14 mouse cellular contexts compared by ENCODE assay signal in the genomic region with DNA sequence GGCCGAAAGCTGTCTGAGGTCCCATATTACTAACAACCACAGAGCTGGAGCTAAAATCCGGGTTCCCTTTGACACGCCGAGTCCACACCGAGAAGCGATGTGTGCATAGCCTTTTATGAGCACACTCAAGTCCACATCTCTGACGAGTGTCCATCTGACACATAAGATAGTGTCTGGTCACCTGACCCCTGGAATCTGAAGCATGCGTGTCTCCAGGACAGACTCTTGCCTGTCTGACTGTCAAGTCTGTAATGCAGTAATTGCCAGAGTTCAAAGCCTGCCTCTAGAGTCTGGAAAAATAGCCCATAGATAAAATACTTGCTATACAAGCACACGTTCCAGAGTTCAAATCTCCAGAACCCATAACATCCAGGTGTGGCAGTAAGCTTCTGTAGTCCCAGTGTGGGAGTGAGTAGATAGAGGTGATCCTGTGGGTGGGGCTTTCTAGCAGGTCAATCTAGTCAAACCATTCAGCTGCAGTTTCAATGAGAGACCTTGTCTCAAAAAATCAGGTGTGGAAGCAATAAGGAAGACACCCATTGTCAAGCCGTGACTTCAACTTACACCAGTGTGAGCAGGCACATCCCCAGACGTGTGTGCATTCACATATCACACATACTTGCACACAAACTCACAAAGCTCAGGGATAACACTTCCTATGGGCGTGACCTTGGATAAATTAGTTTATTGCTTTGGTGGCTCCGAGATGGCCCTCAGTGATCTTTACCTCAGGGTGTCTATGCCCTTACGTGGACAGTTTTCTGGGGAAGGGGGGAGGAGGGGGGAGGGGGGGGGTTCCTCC. TPM values are rescaled to one million over a fixed set of nuclear protein-coding genes. Genes with fewer than 3 reads are reported as not detected.
DNase-seq lines count a peak whose midpoint lies in the region; ATAC-seq and TF ChIP-seq lines count a peak whose summit lies in the region.
"Had no signal": no experiment of that assay in that cellular context is flagged by ENCODE, and none has a peak within 500 bp of the region (broad histone marks: within the 10 kb centered on the region; RNA-seq: fewer than 3 reads in every experiment).

No protein-coding gene starts in this region.

- H3K4me2 ChIP-seq in heart, embryonic 11.5 days, result no peak overlapping the region
- H3K4me2 ChIP-seq in kidney, postnatal 0 days (ENCODE audit: low read length), result no peak overlapping the region
- H3K4me2 ChIP-seq: kidney, embryonic 15.5 days; limb, embryonic 15.5 days; midbrain, embryonic 12.5 days had no signal

- TF ChIP-seq CTCF in kidney, postnatal 0 days (IDR thresholded peaks at IDR 0.05; ENCODE audit: low read depth), result no peak
- no peak for TF ChIP-seq CTCF in cortical plate, adult 2 months (IDR thresholded peaks at IDR 0.05; ENCODE audit: extremely low read depth, insufficient read depth, low read length)
- no peak for TF ChIP-seq CTCF in small intestine, adult 2 months (IDR thresholded peaks at IDR 0.05; ENCODE audit: extremely low read depth, insufficient read length, insufficient replicate concordance, low read depth, low read length)

- WGBS in heart, embryonic 11.5 days (ENCODE audit: insufficient replicate concordance), result 61% methylated on average over 14 of the region's 14 CpGs
- 66% methylated on average over 14 of the region's 14 CpGs for WGBS in kidney, postnatal 0 days
- 37% methylated on average over 14 of the region's 14 CpGs for WGBS in small intestine, adult 2 months

- no peak overlapping the region for H3K9ac ChIP-seq in heart, embryonic 11.5 days (ENCODE audit: low read depth, low read length)
- no peak overlapping the region for H3K9ac ChIP-seq in kidney, postnatal 0 days (ENCODE audit: low read depth, low read length)
- H3K9ac ChIP-seq: kidney, embryonic 15.5 days; limb, embryonic 15.5 days; midbrain, embryonic 12.5 days had no signal

- H3K4me1 ChIP-seq in heart, embryonic 11.5 days (ENCODE audit: control insufficient read depth, insufficient read depth, low read length), result peaks cover 12% of the 10 kb centered on the region; the same call in 1 of the 2 replicates
- no peaks in the 10 kb centered on the region for H3K4me1 ChIP-seq in kidney, postnatal 0 days (replicated peaks; ENCODE audit: insufficient read depth, low read length)
- H3K4me1 ChIP-seq in cortical plate, adult 2 months (ENCODE audit: control insufficient read depth, insufficient read depth, low read length), result no peaks in the 10 kb centered on the region
- H3K4me1 ChIP-seq in small intestine, adult 2 months (ENCODE audit: control insufficient read depth, insufficient read depth, insufficient read length, low read length), result peaks cover 14% of the 10 kb centered on the region; the same call in 1 of the 2 replicates
- H3K4me1 ChIP-seq: hindbrain, embryonic 10.5 days; limb, embryonic 15.5 days; midbrain, embryonic 12.5 days had no signal

- H3K36me3 ChIP-seq in heart, embryonic 11.5 days (ENCODE audit: control insufficient read depth, insufficient read depth, low read length), result no peaks in the 10 kb centered on the region
- no peaks in the 10 kb centered on the region for H3K36me3 ChIP-seq in kidney, postnatal 0 days (ENCODE audit: insufficient read depth, low read length)
- no peaks in the 10 kb centered on the region for H3K36me3 ChIP-seq in small intestine, adult 2 months (ENCODE audit: control insufficient read depth, insufficient read depth, low read length)
- H3K36me3 ChIP-seq: embryonic facial prominence, embryonic 10.5 days; hindbrain, embryonic 10.5 days; kidney, embryonic 15.5 days; limb, embryonic 15.5 days; midbrain, embryonic 12.5 days had no signal

- H3K27ac ChIP-seq in heart, embryonic 11.5 days (ENCODE audit: low read depth, low read length), result no peak overlapping the region
- H3K27ac ChIP-seq in kidney, postnatal 0 days, result 0 out of 2 replicates have a peak overlapping the region, but pooled peaks have one; percentile 19
- peak overlapping the region; percentile 93 for H3K27ac ChIP-seq in cortical plate, adult 2 months (ENCODE audit: insufficient read depth, low read length)
- peak overlapping the region; percentile 99 for H3K27ac ChIP-seq in small intestine, adult 2 months (ENCODE audit: insufficient read depth, low read depth, low read length)
- H3K27ac ChIP-seq: embryonic facial prominence, embryonic 10.5 days; hindbrain, embryonic 10.5 days; hindbrain, postnatal 0 days; limb, embryonic 15.5 days; midbrain, embryonic 12.5 days had no signal

- H3K9me3 ChIP-seq in heart, embryonic 11.5 days (replicated peaks; ENCODE audit: control insufficient read depth, low read length), result no peaks in the 10 kb centered on the region
- H3K9me3 ChIP-seq in kidney, postnatal 0 days (replicated peaks; ENCODE audit: low read length), result no peaks in the 10 kb centered on the region
- H3K9me3 ChIP-seq: embryonic facial prominence, embryonic 10.5 days; hindbrain, embryonic 10.5 days; kidney, embryonic 15.5 days; limb, embryonic 15.5 days; midbrain, embryonic 12.5 days had no signal

- TF ChIP-seq POLR2A in cortical plate, adult 2 months (IDR thresholded peaks at IDR 0.05; ENCODE audit: extremely low read depth, insufficient read depth, low read length), result no peak
- TF ChIP-seq POLR2A in small intestine, adult 2 months (IDR thresholded peaks at IDR 0.05; ENCODE audit: low read depth, low read length), result no peak

- H3K4me3 ChIP-seq in heart, embryonic 11.5 days (ENCODE audit: low read depth, low read length), result no peak overlapping the region
- no peak overlapping the region for H3K4me3 ChIP-seq in kidney, postnatal 0 days (replicated peaks; ENCODE audit: low read depth, low read length)
- no peak overlapping the region for H3K4me3 ChIP-seq in cortical plate, adult 2 months (ENCODE audit: insufficient read depth, low read length)
- H3K4me3 ChIP-seq in small intestine, adult 2 months (ENCODE audit: low read depth, low read length), result no peak overlapping the region
- H3K4me3 ChIP-seq: embryonic facial prominence, embryonic 10.5 days; hindbrain, embryonic 10.5 days; kidney, embryonic 15.5 days; limb, embryonic 15.5 days; midbrain, embryonic 12.5 days had no signal

- DNase-seq in heart, adult 11 months, result peak; percentile 75
- DNase-seq in kidney, postnatal 0 days (ENCODE audit: low spot score), result no peak
- DNase-seq in kidney, adult 18-20 months, result no peak
- DNase-seq in adrenal gland, postnatal 4 days (ENCODE audit: low spot score in 2 of 2), result no peak
- DNase-seq: thymus, postnatal 14 days had no signal

- no peak for ATAC-seq in heart, embryonic 11.5 days (replicated peaks; ENCODE audit: insufficient number of reproducible peaks, low FRiP score, low TSS enrichment)
- ATAC-seq in kidney, postnatal 0 days (replicated peaks; ENCODE audit: low FRiP score, low read depth), result no peak
- ATAC-seq: hindbrain, postnatal 0 days had no signal

- H3K27me3 ChIP-seq in heart, embryonic 11.5 days (ENCODE audit: control insufficient read depth, insufficient read depth, low read length), result no peaks in the 10 kb centered on the region
- H3K27me3 ChIP-seq in kidney, postnatal 0 days (ENCODE audit: insufficient read depth, low read length), result no peaks in the 10 kb centered on the region
- H3K27me3 ChIP-seq in small intestine, adult 2 months (ENCODE audit: control insufficient read depth, insufficient read depth, low read length), result no peaks in the 10 kb centered on the region
- H3K27me3 ChIP-seq: kidney, embryonic 15.5 days; limb, embryonic 15.5 days; midbrain, embryonic 12.5 days had no signal

RNA-seq across cellular contexts. Expression of a gene that starts 25.9 kb away (rescaled TPM):
- 59.0 and 59.8 TPM in 2 replicates for polyA plus RNA-seq in heart, embryonic 11.5 days (2014; fragmentation: Nextera tagmentation; extraction: Ambion mirVana)
- 47.2 and 52.1 TPM in 2 replicates for polyA plus RNA-seq in kidney, postnatal 0 days (2015; fragmentation: Nextera tagmentation; extraction: Ambion mirVana)
- 28.5 and 30.6 TPM in 2 replicates for polyA plus RNA-seq in cortical plate, adult 2 months (2012; rRNA removed)
- polyA plus RNA-seq in small intestine, adult 2 months (2012; rRNA removed), result 76.5 and 98.7 TPM in 2 replicates
- total RNA-seq in adrenal gland, postnatal 4 days (2021), result 10 to 100 TPM; 75.1 to 88.2 TPM

RNA-seq across cellular contexts. Expression of a gene that starts 33.1 kb away (rescaled TPM):
- 40.4 and 41.0 TPM in 2 replicates for polyA plus RNA-seq in heart, embryonic 11.5 days (2014; fragmentation: Nextera tagmentation; extraction: Ambion mirVana)
- polyA plus RNA-seq in kidney, postnatal 0 days (2015; fragmentation: Nextera tagmentation; extraction: Ambion mirVana), result 28.6 and 31.9 TPM in 2 replicates
- polyA plus RNA-seq in cortical plate, adult 2 months (2012; rRNA removed), result 18.5 and 20.6 TPM in 2 replicates
- polyA plus RNA-seq in small intestine, adult 2 months (2012; rRNA removed), result 2.6 and 9.6 TPM in 2 replicates
- 10 to 100 TPM; 51.8 to 52.8 TPM for total RNA-seq in adrenal gland, postnatal 4 days (2021)
